Mouse (Mus musculus) heart, adult 2 months (tissue): ENCODE measurements around the gene Trim71.

Source experiments
- CTCF ChIP-seq: fragments of 200-600 bp; IDR thresholded peaks from 2 replicates; pipeline ENCODE4 v1.8.1; 2022; ENCODE audit warnings: antibody characterized with exemption, mild to moderate bottlenecking, moderate library complexity
- POLR2A ChIP-seq: fragments of 200-500 bp; IDR thresholded peaks from 2 replicates; pipeline ENCODE4 v1.6.1; 2011; ENCODE audit warnings: mild to moderate bottlenecking, low read depth, low read length, control low read depth; ENCODE audit not compliant: insufficient read depth

GRCm38 (mm10) chr9:114512831-114513230 is 51.3 kb downstream of the Trim71 start:
- TF ChIP-seq CTCF (no peak), POLR2A (no peak)
